Mouse (Mus musculus) erythroid progenitor cell, adult 5-6 weeks (primary cell): ENCODE results near the gene Txlna. TPM values are rescaled to one million over a fixed set of nuclear protein-coding genes. Genes with fewer than 3 reads are reported as not detected.

ENCODE experiments used
- ATAC-seq: replicated peaks from 2 replicates; pipeline ENCODE4 v1.8.0; 2016; ENCODE audit warnings: moderate number of reproducible peaks, mild to moderate bottlenecking, moderate TSS enrichment, inconsistent platforms; ENCODE audit not compliant: poor library complexity, low FRiP score, severe bottlenecking
- total RNA-seq, 2 experiments: library from RNA; stranded (forward) in 1 of 2; stranded (reverse) in 1 of 2; fragments of 150-400 nt in 1 of 2; fragments of 186-747, 209-891 nt in 1 of 2; gene quantifications; 2 replicates each; pipeline versions ENCODE4 v1.2.3 to v1.2.4; 2015 to 2017; ENCODE audit warnings: low replicate concordance in 2 of 2

Gene Txlna
- total RNA-seq, 2 experiments from 2014 or later: 8.4 to 35.0 TPM

GRCm38 (mm10) chr4:129626035-129626434, 14.8 kb downstream of the Txlna start:
- ATAC-seq: no peak

- ATAC-seq: no peak
These were observed 15.4 kb downstream of the Txlna start for GRCm38 (mm10) chr4:129625496-129625895.

- no peak for ATAC-seq
These were observed 15.9 kb downstream of the Txlna start for GRCm38 (mm10) chr4:129625029-129625370.

GRCm38 (mm10) chr4:129624281-129625028, 16.4 kb downstream of the Txlna start:
- peak; percentile 96 for ATAC-seq

- peak; percentile 2; the same call in 1 of the 2 replicates for ATAC-seq
These were observed 17.2 kb downstream of the Txlna start, which contains the start of gene Ccdc28b for GRCm38 (mm10) chr4:129623681-129624091. Ccdc28b (minus strand) TSS chr4:129623947.

GRCm38 (mm10) chr4:129622803-129623535, 17.9 kb downstream of the Txlna start:
- no peak for ATAC-seq

- ATAC-seq: no peak
These were observed 18.6 kb downstream of the Txlna start for GRCm38 (mm10) chr4:129622120-129622802.

GRCm38 (mm10) chr4:129621283-129621841, 19.5 kb downstream of the Txlna start:
- ATAC-seq: no peak

GRCm38 (mm10) chr4:129620419-129621282, 20.2 kb downstream of the Txlna start:
- no peak for ATAC-seq

GRCm38 (mm10) chr4:129618786-129619691, 21.8 kb downstream of the Txlna start, which contains the start of gene Iqcc:
Iqcc (minus strand) TSS chr4:129619099.
- ATAC-seq: peak; percentile 96

GRCm38 (mm10) chr4:129618031-129618430, 22.8 kb downstream of the Txlna start:
- ATAC-seq: no peak

GRCm38 (mm10) chr4:129617121-129617641, 23.7 kb downstream of the Txlna start:
- ATAC-seq: no peak

- no peak for ATAC-seq
These were observed 24.2 kb downstream of the Txlna start for GRCm38 (mm10) chr4:129616631-129617030.

GRCm38 (mm10) chr4:129615801-129616290, 25.0 kb downstream of the Txlna start:
- ATAC-seq: no peak

- ATAC-seq: no peak
These were observed 26.8 kb downstream of the Txlna start, which contains the start of gene Dcdc2b for GRCm38 (mm10) chr4:129614093-129614492. Dcdc2b (minus strand) TSS chr4:129614257.

- no peak for ATAC-seq
These were observed 30.4 kb downstream of the Txlna start for GRCm38 (mm10) chr4:129610472-129610871.

- ATAC-seq: no peak
These were observed 30.8 kb downstream of the Txlna start for GRCm38 (mm10) chr4:129610026-129610425.

- ATAC-seq: no peak
These were observed 31.7 kb downstream of the Txlna start for GRCm38 (mm10) chr4:129609139-129609631.
